Mouse (Mus musculus): ENCODE measurements around the gene Atp7b.

The Atp7b gene

DNA sequence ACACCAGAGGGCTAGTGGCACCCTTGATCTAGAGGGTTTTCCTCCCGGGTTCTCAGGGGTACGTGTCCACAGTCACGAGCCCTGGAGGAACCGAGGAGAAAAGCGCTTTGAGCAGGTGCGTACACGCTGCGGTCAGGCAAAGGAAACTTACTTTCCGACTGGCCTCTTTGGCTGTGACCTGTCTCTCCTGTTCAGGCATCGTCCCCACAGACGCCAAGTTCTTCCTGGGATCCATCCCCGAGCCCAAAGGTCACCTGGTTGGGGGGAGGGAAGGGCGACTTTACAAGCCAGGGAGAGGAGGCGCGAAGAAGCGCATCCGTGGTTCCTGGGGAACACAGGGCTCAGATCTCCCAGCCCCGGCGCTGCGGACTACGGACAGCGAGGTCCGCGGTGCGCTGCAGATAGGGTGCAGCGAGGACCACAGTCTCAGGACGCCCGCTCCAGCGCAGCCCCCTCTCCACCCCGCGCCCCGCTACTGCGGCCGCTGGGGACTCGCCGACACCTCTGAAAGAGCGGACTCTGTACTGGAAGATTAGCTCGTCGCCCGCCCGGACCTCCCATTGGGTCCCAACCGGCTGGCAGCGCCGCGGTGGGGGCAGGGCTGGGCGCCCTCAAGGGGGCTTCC is at the start of gene Atp7b:
Atp7b (minus strand) TSS at position 485 of the 625 bp plus-strand sequence.
- peak; percentile 24 for DNase-seq (ENCODE audit: low spot score)

DNA sequence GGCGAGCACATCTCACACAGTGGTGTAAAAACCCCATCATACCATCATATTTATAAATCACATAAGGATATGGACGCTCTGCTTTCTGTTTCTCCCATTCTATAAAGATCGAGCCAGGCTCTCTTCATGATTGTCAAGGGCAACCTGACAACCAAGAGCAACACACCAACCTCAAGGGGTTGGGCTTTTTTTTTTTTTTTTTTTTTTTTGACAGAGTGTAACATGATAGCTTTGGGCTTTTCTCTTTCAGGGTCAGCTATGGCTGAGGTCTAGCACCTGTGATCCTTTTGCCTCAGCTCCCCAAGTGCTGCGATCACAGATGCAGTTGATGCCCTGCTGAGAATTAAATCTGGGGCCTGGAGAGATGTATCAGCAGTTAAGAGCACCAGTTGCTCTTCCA is 46.9 kb upstream of the Atp7b start:
- DNase-seq (ENCODE audit: low spot score), result no peak

DNA sequence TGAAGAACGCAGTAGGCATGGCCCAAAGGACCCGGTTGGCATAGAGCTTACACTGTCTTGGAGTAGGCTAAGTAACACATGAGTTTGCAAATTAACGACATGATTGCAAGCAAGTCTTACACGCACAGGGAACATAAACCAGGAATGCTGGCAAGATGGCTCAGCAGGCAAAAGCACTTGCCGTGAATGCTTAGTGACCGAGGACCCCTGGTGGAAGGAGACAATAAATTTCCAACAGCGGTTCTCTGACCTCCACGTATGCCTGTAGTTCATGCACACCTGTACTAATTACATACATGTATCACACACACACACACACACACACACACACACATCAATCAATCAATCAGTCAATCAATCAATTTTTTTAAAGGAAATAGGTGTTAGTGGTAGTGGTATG is 31.5 kb upstream of the Atp7b start:
- DNase-seq (ENCODE audit: low spot score), result no peak

DNA sequence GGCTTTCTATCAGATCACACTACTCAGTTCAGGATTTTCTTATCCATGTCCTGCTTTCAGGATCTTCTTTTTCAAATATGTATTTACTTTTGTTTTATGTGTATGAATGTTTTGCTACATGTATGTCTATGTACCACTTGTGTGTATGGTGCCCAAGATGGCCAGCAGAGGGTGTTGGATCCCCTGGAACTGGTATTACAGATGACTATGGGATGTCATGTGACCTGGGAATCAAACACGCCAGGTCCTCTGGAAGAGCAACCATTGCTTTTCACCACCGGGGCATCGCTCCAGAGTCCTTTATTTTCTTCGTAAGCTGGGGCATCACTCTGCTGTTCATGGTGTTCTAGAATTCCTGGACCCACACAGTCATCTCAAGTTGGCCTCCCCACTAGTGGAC is 29.1 kb upstream of the Atp7b start:
- DNase-seq (ENCODE audit: low spot score), result no peak

DNA sequence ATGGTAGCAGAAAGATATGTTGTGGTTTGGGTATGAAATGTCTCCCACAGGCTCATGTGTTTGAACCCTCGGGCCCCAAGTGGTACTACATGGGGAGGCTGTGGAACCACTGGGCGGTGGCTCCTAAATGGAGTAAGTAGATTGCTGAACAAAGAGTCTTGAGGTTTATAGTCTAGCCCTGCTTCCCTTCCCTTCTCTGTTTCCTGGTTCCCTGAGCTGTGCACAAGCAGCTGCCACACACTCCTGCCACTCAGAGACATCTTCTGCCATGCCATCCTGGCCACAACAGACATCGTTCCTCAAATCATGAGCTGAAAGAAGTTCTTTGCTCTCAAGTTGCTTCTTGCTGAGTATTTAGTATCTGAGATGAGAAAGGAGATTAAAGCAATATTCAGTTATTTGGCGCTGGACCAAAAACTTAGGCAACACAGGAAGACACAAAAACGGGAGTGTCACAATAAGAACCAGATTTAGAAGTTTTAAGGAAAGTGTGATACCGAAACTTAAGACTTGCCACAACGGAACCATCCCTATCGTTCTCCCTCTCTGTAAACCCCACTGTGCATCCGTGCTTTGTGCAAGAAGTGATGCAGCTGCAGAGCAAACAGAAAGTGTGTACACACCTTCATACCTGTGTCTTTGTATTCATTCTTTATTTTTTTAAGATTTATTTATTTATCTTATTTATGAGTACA is 19.4 kb upstream of the Atp7b start:
- no peak for DNase-seq (ENCODE audit: low spot score)

DNA sequence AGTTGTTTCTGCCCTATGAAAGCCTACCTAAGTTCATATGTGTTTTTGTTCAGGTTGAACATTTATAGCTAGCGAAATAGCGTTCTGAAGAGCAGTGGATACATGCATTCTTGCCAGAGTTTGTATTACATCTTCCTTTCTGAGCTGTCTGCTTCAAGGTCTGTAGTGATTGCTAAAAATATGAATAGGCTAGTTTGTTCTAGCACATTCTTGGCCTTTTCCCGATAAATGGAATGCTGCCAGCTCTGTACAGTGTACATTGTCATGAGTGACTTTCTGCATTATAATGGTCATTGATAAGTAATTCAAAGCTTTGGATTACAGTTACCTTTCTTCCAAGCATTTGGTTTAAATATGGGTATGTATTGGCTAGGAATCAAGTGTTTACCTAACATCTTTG is 1.0 kb upstream of the Atp7b start:
- no peak for DNase-seq (ENCODE audit: low spot score)

GRCm38 (mm10) chr8:22060446-22060889 is 363 bp upstream of the Atp7b start, which contains the start of gene Alg11:
Alg11 (plus strand) TSS chr8:22060721.
- peak; percentile 95 for DNase-seq (ENCODE audit: low spot score)

GRCm38 (mm10) chr8:22059153-22059738 is 859 bp downstream of the Atp7b start:
- no peak for DNase-seq (ENCODE audit: low spot score)

- DNase-seq (ENCODE audit: low spot score), result no peak
These were observed 1.7 kb downstream of the Atp7b start for GRCm38 (mm10) chr8:22058368-22058767.

- no peak for DNase-seq (ENCODE audit: low spot score)
These were observed 3.3 kb downstream of the Atp7b start for GRCm38 (mm10) chr8:22056850-22057249.

DNA sequence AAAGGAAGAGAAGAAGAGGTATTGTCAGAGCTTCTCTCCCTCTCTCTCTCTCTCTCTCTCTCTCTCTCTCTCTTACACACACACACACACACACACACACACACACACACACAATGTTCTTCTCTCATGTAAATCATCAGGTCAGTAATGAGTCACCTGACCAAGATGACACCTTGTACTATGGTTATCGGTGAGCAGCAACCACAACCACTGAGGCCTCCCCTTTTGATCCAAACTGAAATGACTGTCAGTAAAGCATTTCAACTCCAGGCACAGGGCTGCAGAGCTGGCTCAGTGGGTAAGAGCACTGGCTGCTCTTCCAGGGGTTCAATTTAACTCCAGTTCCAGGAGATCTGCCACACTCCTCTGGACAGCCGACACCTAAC is 4.6 kb downstream of the Atp7b start:
- no peak for DNase-seq (ENCODE audit: low spot score)

- DNase-seq (ENCODE audit: low spot score), result no peak
These were observed 5.2 kb downstream of the Atp7b start for GRCm38 (mm10) chr8:22054674-22055491.

- DNase-seq (ENCODE audit: low spot score), result peak; percentile 7
These were observed 12.2 kb downstream of the Atp7b start for GRCm38 (mm10) chr8:22047699-22048464.

DNA sequence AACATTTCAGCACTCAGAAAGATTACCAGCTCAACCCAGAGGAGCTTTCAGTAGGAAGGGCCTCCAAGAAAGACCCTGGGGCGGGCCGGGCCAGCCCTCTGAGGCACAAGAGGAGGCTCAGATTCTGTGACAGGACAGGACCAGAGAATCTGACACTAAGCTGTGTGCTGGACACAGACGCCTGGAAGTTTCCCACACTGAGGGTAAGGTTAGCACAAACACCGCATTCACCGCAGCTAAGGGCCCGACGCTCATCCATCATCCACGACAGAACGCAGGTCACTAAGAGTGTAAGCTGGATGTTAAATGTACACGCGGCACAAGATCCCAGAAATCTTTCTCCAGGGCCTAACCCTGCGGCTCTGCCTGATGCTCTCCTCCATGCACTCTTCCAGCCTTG is 16.4 kb downstream of the Atp7b start:
- no peak for DNase-seq (ENCODE audit: low spot score)

DNA sequence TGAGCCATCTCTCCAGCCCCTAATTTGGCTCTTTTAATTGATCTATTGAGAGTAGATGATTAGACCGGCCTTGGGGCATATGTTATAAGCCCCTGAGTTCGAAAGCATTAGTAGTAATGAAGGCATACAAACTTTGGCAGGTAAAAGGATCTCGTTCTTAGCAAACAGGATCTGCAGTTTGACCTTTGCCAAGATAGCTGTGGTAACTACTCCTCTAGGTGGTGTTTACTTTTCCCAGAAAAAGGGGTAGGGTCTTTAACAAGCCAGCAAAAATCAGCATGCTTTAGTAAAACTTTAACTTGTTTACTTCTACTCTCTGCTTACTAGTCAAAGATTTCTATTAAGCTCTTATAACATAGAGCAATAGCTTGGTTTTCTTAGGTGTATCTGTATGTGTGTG is 17.6 kb downstream of the Atp7b start:
- no peak for DNase-seq (ENCODE audit: low spot score)

DNA sequence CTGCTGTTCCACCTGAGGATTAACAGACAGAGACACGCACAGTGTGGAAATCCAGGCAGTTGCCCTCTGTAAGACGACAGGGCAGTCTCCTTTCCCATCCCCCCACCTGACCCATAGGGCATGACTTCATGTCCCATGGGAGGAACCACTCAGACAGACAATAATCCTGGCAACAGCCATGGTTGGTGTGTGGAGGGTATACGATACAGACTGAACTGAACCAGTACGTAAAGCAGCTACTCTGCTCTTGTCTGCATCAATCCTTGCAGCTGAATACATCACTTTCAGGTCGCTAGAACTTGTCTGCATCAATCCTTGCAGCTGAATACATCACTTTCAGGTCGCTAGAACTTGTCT is 20.0 kb downstream of the Atp7b start:
- DNase-seq (ENCODE audit: low spot score), result no peak

DNA sequence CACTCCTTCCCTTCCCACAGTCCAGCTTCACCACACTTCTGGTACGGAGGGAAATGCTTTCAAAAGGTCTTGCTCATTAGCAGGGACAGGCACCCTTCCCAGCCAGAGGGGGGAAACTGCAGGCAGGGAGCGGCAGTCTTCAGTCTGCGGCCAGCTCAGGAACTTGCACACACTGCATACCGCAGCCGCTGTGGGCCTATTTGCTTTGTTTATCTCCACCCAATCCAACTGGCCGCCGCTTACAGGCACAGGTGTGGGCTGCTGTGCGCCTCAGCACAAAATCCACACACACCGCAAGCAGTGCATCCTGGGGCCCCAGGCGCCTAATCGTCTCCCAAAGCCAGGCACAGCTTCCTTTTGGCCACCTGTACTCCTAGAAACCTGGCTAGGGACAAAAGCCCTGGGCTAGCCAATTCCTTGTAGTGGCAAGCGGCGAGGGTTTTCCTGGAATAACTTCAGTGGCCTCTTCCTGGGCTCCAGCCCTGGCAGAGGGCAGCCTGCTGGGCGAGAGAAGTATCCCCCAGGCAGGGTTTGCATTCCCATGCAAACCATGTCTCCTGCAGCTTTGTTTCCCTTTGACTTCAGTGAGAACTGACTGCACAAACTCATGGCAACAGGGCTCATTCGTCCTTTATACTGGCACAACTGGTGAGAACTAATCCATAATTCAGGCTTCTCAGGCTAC is 20.5 kb downstream of the Atp7b start:
- DNase-seq (ENCODE audit: low spot score), result no peak

- DNase-seq (ENCODE audit: low spot score), result no peak
These were observed 23.1 kb downstream of the Atp7b start for GRCm38 (mm10) chr8:22037022-22037421.

GRCm38 (mm10) chr8:22036137-22036536 is 24.0 kb downstream of the Atp7b start:
- no peak for DNase-seq (ENCODE audit: low spot score)

DNA sequence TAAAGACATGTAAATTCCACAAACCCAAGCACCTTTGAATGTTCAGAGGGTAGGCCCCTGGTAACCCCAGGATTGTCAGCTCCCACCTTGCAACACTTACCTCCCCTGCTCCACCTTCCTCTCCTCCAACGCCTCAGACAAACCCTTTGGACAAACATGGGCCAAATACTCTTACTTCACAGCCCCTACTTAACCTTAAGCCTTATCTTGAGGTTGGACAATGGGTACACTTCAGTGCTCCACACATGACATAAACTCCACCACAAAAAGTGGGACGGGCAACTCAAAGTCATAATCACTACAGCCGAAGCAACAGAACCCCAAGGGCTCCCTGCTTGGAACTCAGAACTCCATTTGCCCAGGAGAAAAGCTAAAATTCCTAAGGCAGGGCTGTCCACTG is 29.1 kb downstream of the Atp7b start:
- DNase-seq (ENCODE audit: low spot score), result no peak

DNA sequence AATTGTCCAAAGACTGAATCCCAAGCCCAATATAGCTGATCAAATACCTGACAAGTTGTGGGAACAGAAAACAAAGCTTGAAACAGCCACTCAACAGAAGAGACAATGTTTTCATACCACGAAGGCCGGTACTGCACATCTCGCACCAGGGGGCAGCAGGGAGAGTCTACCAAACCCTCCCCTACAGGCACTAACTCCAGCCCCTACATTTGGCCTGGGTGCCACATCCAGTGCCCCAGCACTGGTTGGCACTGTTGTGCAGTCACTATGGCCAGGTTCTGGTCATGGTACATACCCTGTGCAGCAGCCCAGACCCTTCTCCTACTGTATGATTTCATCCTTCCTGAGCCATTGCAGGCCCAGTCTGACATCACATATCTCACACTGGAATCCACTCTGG is 31.1 kb downstream of the Atp7b start:
- no peak for DNase-seq (ENCODE audit: low spot score)
